Mouse (Mus musculus) kidney, adult 2 months (tissue): ENCODE measurements around the gene Ryr1.
"Not testable (repeated sequence)": the region's sequence is repeated elsewhere in the genome, so short reads cannot be mapped to it uniquely, and the experiment has no call there.

Experiments
- CTCF ChIP-seq: fragments of 200-500 bp; conservative IDR thresholded peaks from 2 replicates; pipeline ENCODE4 v1.5.1; 2011; ENCODE audit warnings: low read depth, mild to moderate bottlenecking, control low read depth, low read length, moderate library complexity, mixed read lengths; ENCODE audit not compliant: insufficient read depth, insufficient read length
- POLR2A ChIP-seq: fragments of 200-500 bp; IDR thresholded peaks from one replicate; pipeline ENCODE4 v1.6.1; 2011; ENCODE audit warnings: low read depth, low read length, control low read depth

- not testable (repeated sequence) for TF ChIP-seq CTCF, POLR2A
These were observed 14.3 kb upstream of the Ryr1 start for GRCm38 (mm10) chr7:29139237-29139636.
